Mouse (Mus musculus): Measurements from ENCODE around the gene Mrpl23. TPM values are rescaled to one million over a fixed set of nuclear protein-coding genes. Genes with fewer than 3 reads are reported as not detected.

The Mrpl23 gene
- total and polyA plus RNA-seq, 2 experiments from 2014 or later: 25.5 to 73.5 TPM

GRCm38 (mm10) chr7:142517531-142517930 is 15.0 kb upstream of the Mrpl23 start:
- Histone ChIP-seq H3K27ac (ENCODE audit: low read depth, low read length) (no peak overlapping the region), H3K4me3 (ENCODE audit: low read depth, low read length) (no peak overlapping the region), H3K27me3 (ENCODE audit: insufficient read depth, low read length) (no peaks in the 10 kb centered on the region), H3K9me3 (ENCODE audit: low read length) (no peaks in the 10 kb centered on the region), H3K4me2 (ENCODE audit: low read depth) (no peak overlapping the region), H3K9ac (no peak overlapping the region), H3K36me3 (ENCODE audit: insufficient read depth) (no peaks in the 10 kb centered on the region), H3K4me1 (ENCODE audit: insufficient read depth) (no peaks in the 10 kb centered on the region)
- TF ChIP-seq CTCF (IDR thresholded peaks at IDR 0.05; ENCODE audit: low read depth): no peak
- 85% methylated on average over 3 of the region's 3 CpGs for WGBS
- ATAC-seq: no peak
- DNase-seq: no peak

GRCm38 (mm10) chr7:142520331-142520730 is 12.2 kb upstream of the Mrpl23 start:
- ATAC-seq (no peak), DNase-seq (no peak)
- H3K4me1 ChIP-seq (ENCODE audit: insufficient read depth): no peaks in the 10 kb centered on the region
- H3K36me3 ChIP-seq (ENCODE audit: insufficient read depth): no peaks in the 10 kb centered on the region
- H3K9ac ChIP-seq: no peak overlapping the region
- no peaks in the 10 kb centered on the region for H3K27me3 ChIP-seq (ENCODE audit: insufficient read depth, low read length)
- no peaks in the 10 kb centered on the region for H3K9me3 ChIP-seq (ENCODE audit: low read length)
- 93% methylated on average over 4 of the region's 4 CpGs for WGBS
- H3K4me3 ChIP-seq (ENCODE audit: low read depth, low read length): no peak overlapping the region
- TF ChIP-seq CTCF (IDR thresholded peaks at IDR 0.05; ENCODE audit: low read depth): no peak
- H3K4me2 ChIP-seq (ENCODE audit: low read depth): no peak overlapping the region
- H3K27ac ChIP-seq (ENCODE audit: low read depth, low read length): no peak overlapping the region

GRCm38 (mm10) chr7:142522352-142522751 is 10.1 kb upstream of the Mrpl23 start:
- no peaks in the 10 kb centered on the region for H3K9me3 ChIP-seq (ENCODE audit: low read length)
- H3K27ac ChIP-seq (ENCODE audit: low read depth, low read length): no peak overlapping the region
- peak; percentile 39 for TF ChIP-seq CTCF (IDR thresholded peaks at IDR 0.05; ENCODE audit: low read depth)
- H3K4me1 ChIP-seq (ENCODE audit: insufficient read depth): no peaks in the 10 kb centered on the region
- H3K27me3 ChIP-seq (ENCODE audit: insufficient read depth, low read length): no peaks in the 10 kb centered on the region
- 25% methylated on average over 4 of the region's 4 CpGs for WGBS
- DNase-seq (no peak), ATAC-seq (no peak)
- no peak overlapping the region for H3K4me3 ChIP-seq (ENCODE audit: low read depth, low read length)
- H3K9ac ChIP-seq: no peak overlapping the region
- H3K36me3 ChIP-seq (ENCODE audit: insufficient read depth): no peaks in the 10 kb centered on the region
- no peak overlapping the region for H3K4me2 ChIP-seq (ENCODE audit: low read depth)

GRCm38 (mm10) chr7:142523200-142523990 is 9.1 kb upstream of the Mrpl23 start:
- no peaks in the 10 kb centered on the region for H3K27me3 ChIP-seq (ENCODE audit: insufficient read depth, low read length)
- ATAC-seq: no peak
- no peak for DNase-seq
- H3K9ac ChIP-seq: no peak overlapping the region
- no peak overlapping the region for H3K4me3 ChIP-seq (ENCODE audit: low read depth, low read length)
- no peak overlapping the region for H3K4me2 ChIP-seq (ENCODE audit: low read depth)
- 63% methylated on average over 17 of the region's 17 CpGs for WGBS
- no peaks in the 10 kb centered on the region for H3K36me3 ChIP-seq (ENCODE audit: insufficient read depth)
- H3K4me1 ChIP-seq (ENCODE audit: insufficient read depth): no peaks in the 10 kb centered on the region
- no peak for TF ChIP-seq CTCF (IDR thresholded peaks at IDR 0.05; ENCODE audit: low read depth)
- H3K27ac ChIP-seq (ENCODE audit: low read depth, low read length): no peak overlapping the region
- no peaks in the 10 kb centered on the region for H3K9me3 ChIP-seq (ENCODE audit: low read length)

GRCm38 (mm10) chr7:142525342-142526178 is 6.9 kb upstream of the Mrpl23 start:
- Histone ChIP-seq H3K4me1 (ENCODE audit: insufficient read depth) (no peaks in the 10 kb centered on the region), H3K27ac (ENCODE audit: low read depth, low read length) (no peak overlapping the region), H3K9me3 (ENCODE audit: low read length) (no peaks in the 10 kb centered on the region), H3K36me3 (ENCODE audit: insufficient read depth) (no peaks in the 10 kb centered on the region), H3K4me2 (ENCODE audit: low read depth) (no peak overlapping the region), H3K27me3 (ENCODE audit: insufficient read depth, low read length) (no peaks in the 10 kb centered on the region), H3K4me3 (ENCODE audit: low read depth, low read length) (no peak overlapping the region), H3K9ac (no peak overlapping the region)
- TF ChIP-seq CTCF (IDR thresholded peaks at IDR 0.05; ENCODE audit: low read depth): no peak
- ATAC-seq (no peak), DNase-seq (no peak)
- whole genome bisulfite sequencing: 28% methylated on average over 13 of the region's 13 CpGs

- Histone ChIP-seq H3K27ac (ENCODE audit: low read depth, low read length) (no peak overlapping the region), H3K4me2 (ENCODE audit: low read depth) (no peak overlapping the region), H3K9ac (no peak overlapping the region), H3K4me1 (ENCODE audit: insufficient read depth) (0 out of 2 replicates have a peak, but pooled peaks cover 4% of the 10 kb centered on the region), H3K4me3 (ENCODE audit: low read depth, low read length) (no peak overlapping the region), H3K9me3 (ENCODE audit: low read length) (no peaks in the 10 kb centered on the region), H3K36me3 (ENCODE audit: insufficient read depth) (no peaks in the 10 kb centered on the region), H3K27me3 (ENCODE audit: insufficient read depth, low read length) (no peaks in the 10 kb centered on the region; the same call in 1 of the 2 replicates)
- DNase-seq (no peak), ATAC-seq (no peak)
- WGBS: 65% methylated on average over 10 of the region's 10 CpGs
- TF ChIP-seq CTCF (IDR thresholded peaks at IDR 0.05; ENCODE audit: low read depth): no peak
Measured at GRCm38 (mm10) chr7:142529350-142529749, 3.1 kb upstream of the Mrpl23 start.

All from forebrain, postnatal 0 days (tissue).